Mouse (Mus musculus): ENCODE measurements around the gene Trmt1.

The Trmt1 gene

GRCm38 (mm10) chr8:84686191-84687002, at the start of gene Trmt1:
Gene Trmt1, plus strand, starts transcription at chr8:84686307.
- DNase-seq (ENCODE audit: low read depth, low spot score) = no peak

- no peak for DNase-seq (ENCODE audit: low read depth, low spot score)
Measured at GRCm38 (mm10) chr8:84637946-84638554, 48.1 kb upstream of the Trmt1 start.

- no peak for DNase-seq (ENCODE audit: low read depth, low spot score)
Measured at GRCm38 (mm10) chr8:84638555-84639161, 47.4 kb upstream of the Trmt1 start.

GRCm38 (mm10) chr8:84639162-84640009, 46.7 kb upstream of the Trmt1 start:
- DNase-seq (ENCODE audit: low read depth, low spot score) = peak; percentile 94

- DNase-seq (ENCODE audit: low read depth, low spot score) = no peak
Measured at GRCm38 (mm10) chr8:84640010-84640588, 46.0 kb upstream of the Trmt1 start.

GRCm38 (mm10) chr8:84640617-84641294, 45.4 kb upstream of the Trmt1 start:
- no peak for DNase-seq (ENCODE audit: low read depth, low spot score)

- DNase-seq (ENCODE audit: low read depth, low spot score) = no peak
Measured at GRCm38 (mm10) chr8:84641578-84642361, 44.3 kb upstream of the Trmt1 start.

GRCm38 (mm10) chr8:84643019-84643418, 43.1 kb upstream of the Trmt1 start:
- DNase-seq (ENCODE audit: low read depth, low spot score) = no peak

GRCm38 (mm10) chr8:84646800-84647199, 39.3 kb upstream of the Trmt1 start:
- no peak for DNase-seq (ENCODE audit: low read depth, low spot score)

GRCm38 (mm10) chr8:84647461-84647901, 38.6 kb upstream of the Trmt1 start:
- DNase-seq (ENCODE audit: low read depth, low spot score) = no peak

GRCm38 (mm10) chr8:84650213-84650612, 35.9 kb upstream of the Trmt1 start:
- no peak for DNase-seq (ENCODE audit: low read depth, low spot score)

GRCm38 (mm10) chr8:84653092-84653631, 32.9 kb upstream of the Trmt1 start:
- DNase-seq (ENCODE audit: low read depth, low spot score) = no peak

GRCm38 (mm10) chr8:84654597-84654996, 31.5 kb upstream of the Trmt1 start:
- no peak for DNase-seq (ENCODE audit: low read depth, low spot score)

GRCm38 (mm10) chr8:84655336-84656190, 30.5 kb upstream of the Trmt1 start:
- no peak for DNase-seq (ENCODE audit: low read depth, low spot score)

- DNase-seq (ENCODE audit: low read depth, low spot score) = no peak
Measured at GRCm38 (mm10) chr8:84656191-84656525, 29.9 kb upstream of the Trmt1 start.

- no peak for DNase-seq (ENCODE audit: low read depth, low spot score)
Measured at GRCm38 (mm10) chr8:84656641-84657126, 29.4 kb upstream of the Trmt1 start.

- DNase-seq (ENCODE audit: low read depth, low spot score) = no peak
Measured at GRCm38 (mm10) chr8:84657203-84657602, 28.9 kb upstream of the Trmt1 start.

GRCm38 (mm10) chr8:84657680-84658079, 28.4 kb upstream of the Trmt1 start:
- no peak for DNase-seq (ENCODE audit: low read depth, low spot score)

GRCm38 (mm10) chr8:84658951-84659350, 27.2 kb upstream of the Trmt1 start:
- no peak for DNase-seq (ENCODE audit: low read depth, low spot score)
